Mouse (Mus musculus) testis, adult 2 months (tissue): ENCODE data around the gene Rxra. TPM values are rescaled to one million over a fixed set of nuclear protein-coding genes. Genes with fewer than 3 reads are reported as not detected.

Experiments used
- H3K27ac ChIP-seq: fragments of 200-500 bp; 2 replicates; pipeline ENCODE4 v1.5.1; 2012; ENCODE audit warnings: low read depth, low read length; ENCODE audit not compliant: control insufficient read depth, insufficient read depth
- H3K27me3 ChIP-seq: fragments of 200-500 bp; 2 replicates; pipeline ENCODE4 v1.6.1; 2012; ENCODE audit warnings: mild to moderate bottlenecking, low read length, moderate library complexity; ENCODE audit not compliant: control insufficient read depth, insufficient read depth
- H3K36me3 ChIP-seq: fragments of 200-500 bp; 2 replicates; pipeline ENCODE4 v1.6.1; 2012; ENCODE audit warnings: mild to moderate bottlenecking, low read length; ENCODE audit not compliant: control insufficient read depth, insufficient read depth
- H3K4me1 ChIP-seq: fragments of 200-500 bp; 2 replicates; pipeline ENCODE4 v1.6.1; 2012; ENCODE audit warnings: low read length; ENCODE audit not compliant: control insufficient read depth, insufficient read depth
- H3K4me3 ChIP-seq: fragments of 200-500 bp; 2 replicates; pipeline ENCODE4 v1.5.1; 2012; ENCODE audit warnings: low read depth, mild to moderate bottlenecking, low read length, moderate library complexity, mixed read lengths; ENCODE audit not compliant: control insufficient read depth
- CTCF ChIP-seq: fragments of 200-500 bp; IDR thresholded peaks from 2 replicates; pipeline ENCODE4 v1.5.1; 2012; ENCODE audit warnings: low read depth, mild to moderate bottlenecking, inconsistent platforms, low read length, moderate library complexity; ENCODE audit not compliant: control insufficient read depth, insufficient read depth, insufficient replicate concordance
- POLR2A ChIP-seq: fragments of 200-500 bp; IDR thresholded peaks from 2 replicates; pipeline ENCODE4 v1.6.1; 2012; ENCODE audit warnings: low read depth, mild to moderate bottlenecking, inconsistent platforms, low read length, moderate library complexity; ENCODE audit not compliant: control insufficient read depth
- polyA plus RNA-seq: library from polyadenylated mRNA; depleted of rRNA; stranded (reverse); fragments of >200 nt; gene quantifications from 2 replicates; pipeline ENCODE4 v1.2.3, GENCODE M21; 2012

Gene Rxra
- polyA plus RNA-seq, 1 experiment: 54.3 TPM

DNA sequence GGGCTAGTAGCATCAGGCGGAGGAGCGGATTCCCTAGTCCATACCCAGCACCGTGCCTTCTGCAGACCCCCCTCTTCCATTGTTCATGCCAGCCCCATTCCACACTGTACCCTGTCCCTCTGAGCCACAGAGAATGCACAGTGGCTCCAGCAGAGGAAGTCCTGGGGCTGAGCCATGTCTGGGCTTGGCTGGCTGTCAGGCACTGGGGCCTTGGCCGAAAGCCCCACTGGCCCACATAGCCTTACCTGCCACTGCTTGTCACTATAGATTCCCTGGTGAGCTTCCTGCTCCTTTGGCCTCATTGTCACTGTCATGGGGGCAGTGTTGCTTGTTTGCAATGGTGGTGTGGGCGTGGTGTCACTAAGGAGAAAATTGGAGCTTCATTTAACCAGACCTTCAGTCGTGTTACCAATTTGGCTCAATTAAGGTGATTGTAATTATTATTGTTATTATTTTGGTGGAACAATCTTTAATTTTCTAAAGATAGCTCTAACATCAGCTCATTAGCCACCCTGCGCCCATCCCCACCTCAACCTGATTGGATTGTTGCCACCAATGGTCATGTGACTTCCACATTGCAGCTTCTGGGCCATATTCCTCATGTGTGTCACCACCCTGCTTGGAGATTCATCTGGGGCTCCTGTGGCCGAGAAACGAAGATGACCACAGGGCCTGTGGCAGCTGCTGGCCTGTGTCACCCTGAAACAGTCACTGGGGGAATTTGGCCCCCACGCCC is 85.2 kb downstream of the Rxra start:
- no peak for TF ChIP-seq POLR2A
- no peak for TF ChIP-seq CTCF
- Histone ChIP-seq H3K4me3 (no peak overlapping the region), H3K4me1 (peaks cover 8% of the 10 kb centered on the region), H3K27me3 (no peaks in the 10 kb centered on the region), H3K36me3 (no peaks in the 10 kb centered on the region), H3K27ac (no peak overlapping the region)

DNA sequence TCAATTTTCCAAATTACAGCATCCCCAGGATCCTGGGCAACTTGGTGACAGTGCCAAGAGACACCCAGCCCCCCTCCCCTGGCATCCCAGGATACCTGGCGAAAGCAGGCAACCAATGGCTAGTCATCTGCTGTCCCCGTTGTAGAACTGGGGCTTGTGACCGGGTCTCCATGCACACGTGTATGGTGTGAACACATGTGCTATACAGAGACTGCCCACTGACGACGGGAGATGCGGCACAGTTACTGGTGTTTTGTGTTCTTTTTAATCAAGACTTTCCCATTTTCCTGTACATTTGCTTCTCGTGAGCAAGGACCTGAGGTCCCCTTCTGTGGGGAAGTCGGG is 85.7 kb downstream of the Rxra start:
- Histone ChIP-seq H3K36me3 (no peaks in the 10 kb centered on the region), H3K27ac (no peak overlapping the region), H3K4me1 (peaks cover 8% of the 10 kb centered on the region), H3K4me3 (no peak overlapping the region), H3K27me3 (no peaks in the 10 kb centered on the region)
- TF ChIP-seq CTCF: no peak
- 0 out of 2 replicates have a peak, but pooled peaks have one; percentile 22 for TF ChIP-seq POLR2A

DNA sequence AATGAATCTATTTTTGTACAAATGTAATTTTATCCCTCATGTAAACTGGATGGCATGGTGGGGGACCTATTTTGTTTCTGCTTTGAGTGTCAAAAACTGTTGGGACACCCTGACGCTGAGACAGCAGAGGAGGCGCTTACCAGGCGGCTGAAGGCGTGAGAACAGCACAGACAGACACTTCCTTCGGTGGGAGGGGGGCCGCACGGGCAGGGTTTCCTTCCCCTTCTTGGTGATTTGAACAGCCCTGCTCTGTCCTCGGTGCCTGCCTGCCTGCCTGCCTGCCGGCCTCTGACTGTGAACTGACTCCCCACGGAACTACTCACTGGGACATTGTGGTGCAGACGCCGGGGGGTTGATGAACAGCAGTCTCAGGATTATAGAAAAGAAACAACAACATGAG is 86.3 kb downstream of the Rxra start:
- TF ChIP-seq POLR2A (no peak), CTCF (no peak)
- no peaks in the 10 kb centered on the region for H3K27me3 ChIP-seq
- peaks cover 8% of the 10 kb centered on the region for H3K4me1 ChIP-seq
- H3K4me3 ChIP-seq: no peak overlapping the region
- no peak overlapping the region for H3K27ac ChIP-seq
- H3K36me3 ChIP-seq: no peaks in the 10 kb centered on the region

DNA sequence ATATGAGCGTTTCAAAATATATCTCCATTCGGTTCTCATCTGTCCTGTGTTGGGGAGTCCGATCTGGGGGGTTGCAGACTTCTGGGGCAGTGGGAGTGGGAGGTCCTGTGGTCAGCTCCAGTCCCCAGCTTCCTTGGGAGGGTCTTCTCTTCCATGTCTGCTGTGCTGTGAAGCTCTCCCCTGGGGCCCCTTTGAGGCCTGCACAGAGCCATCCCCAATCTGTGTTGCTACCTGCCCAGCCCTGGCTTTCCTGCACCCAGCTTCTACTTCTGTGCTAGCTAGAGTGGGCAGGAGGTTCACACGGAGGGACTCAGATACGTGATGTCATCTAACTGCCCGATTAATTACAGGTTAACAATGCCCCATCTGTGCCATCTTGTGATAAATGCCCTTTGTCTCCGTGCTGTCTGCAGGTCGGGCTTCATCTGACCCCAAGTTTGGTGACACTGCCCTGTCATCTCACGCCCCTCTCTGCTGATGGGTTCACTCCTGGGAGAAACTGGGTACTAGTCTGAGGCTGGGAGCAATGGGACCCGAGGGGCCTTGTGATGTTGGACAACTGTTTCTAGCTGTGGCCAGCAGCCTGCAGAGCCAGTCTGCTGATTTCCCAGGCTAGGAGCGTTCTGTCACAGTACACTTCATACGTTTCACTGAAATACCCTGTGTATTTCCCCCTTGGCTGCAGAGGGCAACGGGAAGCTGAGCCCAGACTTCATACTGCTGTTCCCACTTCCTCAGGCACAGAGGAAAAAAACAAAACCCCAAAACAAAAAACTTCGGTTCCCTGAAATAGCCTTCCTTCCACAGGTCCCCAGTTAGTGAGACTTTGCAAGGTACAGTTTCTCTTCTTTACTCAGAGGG is 86.9 kb downstream of the Rxra start:
- no peak overlapping the region for H3K27ac ChIP-seq
- H3K4me3 ChIP-seq: no peak overlapping the region
- no peaks in the 10 kb centered on the region for H3K27me3 ChIP-seq
- no peak for TF ChIP-seq CTCF
- no peak for TF ChIP-seq POLR2A
- H3K36me3 ChIP-seq: no peaks in the 10 kb centered on the region
- H3K4me1 ChIP-seq: peaks cover 8% of the 10 kb centered on the region

DNA sequence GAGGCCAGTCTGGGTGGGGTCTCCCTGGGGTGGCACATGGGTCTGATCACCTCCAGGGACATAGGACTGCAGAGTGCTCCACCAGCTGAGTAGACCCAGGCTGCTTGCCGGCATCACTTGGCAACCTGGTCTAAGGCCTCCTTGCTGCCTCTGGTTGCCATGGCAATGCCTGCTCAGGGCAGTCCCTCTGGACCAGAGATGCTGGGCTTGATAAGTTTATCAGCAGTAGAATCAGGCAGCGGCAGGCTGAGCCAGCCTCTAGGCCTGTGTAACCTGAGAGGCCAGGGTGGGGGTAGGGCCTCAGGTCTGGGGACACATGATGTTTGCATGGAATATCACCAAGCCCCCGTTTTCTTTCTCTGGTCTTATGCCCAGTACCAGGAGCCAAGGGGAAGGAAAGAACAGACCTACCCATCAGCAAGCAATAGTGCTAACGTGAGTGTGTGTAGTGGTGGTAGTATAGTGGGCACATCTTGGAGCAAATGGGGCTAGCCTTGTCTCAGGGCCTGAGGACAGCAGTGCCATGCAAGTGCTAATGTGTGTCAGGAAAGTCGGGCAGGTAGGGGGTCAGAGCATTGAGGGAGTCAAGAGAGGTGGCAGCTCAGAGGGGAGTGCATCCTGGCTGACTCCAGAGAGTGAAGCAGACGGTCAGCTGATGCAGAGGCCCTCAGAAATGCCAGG is 88.2 kb downstream of the Rxra start:
- Histone ChIP-seq H3K4me3 (no peak overlapping the region), H3K27ac (no peak overlapping the region), H3K36me3 (no peaks in the 10 kb centered on the region), H3K27me3 (no peaks in the 10 kb centered on the region), H3K4me1 (peaks cover 2% of the 10 kb centered on the region; the same call in 1 of the 2 replicates)
- TF ChIP-seq CTCF (no peak), POLR2A (no peak)

DNA sequence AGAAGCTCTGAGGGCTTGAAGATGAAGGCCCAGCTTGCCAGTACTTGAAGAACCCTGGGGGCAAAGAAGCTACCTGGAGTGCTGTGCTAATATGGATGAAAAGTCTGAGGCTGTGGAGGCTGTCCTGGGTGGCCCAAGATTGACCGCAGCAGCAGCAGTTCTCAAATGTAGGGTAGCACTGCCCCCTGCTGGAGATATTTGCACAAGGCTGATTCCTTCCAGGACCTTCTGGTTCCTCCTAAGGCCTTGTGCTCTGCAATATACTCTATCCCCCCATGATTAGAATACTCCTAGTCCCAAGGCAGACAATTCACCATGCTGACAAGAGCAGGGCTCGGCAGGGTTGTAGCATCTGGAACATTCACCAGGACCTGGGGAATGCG is 88.7 kb downstream of the Rxra start:
- Histone ChIP-seq H3K4me3 (no peak overlapping the region), H3K4me1 (0 out of 2 replicates have a peak, but pooled peaks cover 2% of the 10 kb centered on the region), H3K27me3 (no peaks in the 10 kb centered on the region), H3K36me3 (no peaks in the 10 kb centered on the region), H3K27ac (no peak overlapping the region)
- TF ChIP-seq POLR2A: no peak
- peak; percentile 60; the same call in 1 of the 2 replicates for TF ChIP-seq CTCF

DNA sequence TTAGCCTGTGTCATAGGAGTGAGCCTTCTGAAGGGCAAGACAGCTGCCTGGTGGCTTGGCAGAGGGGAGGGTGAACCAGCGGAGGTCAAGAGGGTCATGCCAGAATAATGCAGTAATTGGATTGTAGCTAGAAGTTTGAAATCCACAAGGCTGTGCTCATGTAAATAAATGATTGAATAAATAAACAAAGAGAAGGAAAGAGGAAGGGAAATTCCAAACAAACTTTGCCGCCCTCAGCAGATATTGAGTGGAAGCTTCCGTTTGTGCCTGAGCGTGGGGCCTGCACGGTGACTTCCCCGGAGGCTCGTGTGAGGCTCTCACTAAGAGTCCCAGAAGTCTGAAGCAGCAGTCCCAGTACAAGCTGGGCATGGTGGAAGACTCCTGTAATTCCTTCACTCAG is 91.5 kb downstream of the Rxra start:
- peaks cover 2% of the 10 kb centered on the region; the same call in 1 of the 2 replicates for H3K4me1 ChIP-seq
- no peak overlapping the region for H3K4me3 ChIP-seq
- no peaks in the 10 kb centered on the region for H3K36me3 ChIP-seq
- H3K27ac ChIP-seq: no peak overlapping the region
- no peaks in the 10 kb centered on the region for H3K27me3 ChIP-seq
- TF ChIP-seq POLR2A (no peak), CTCF (no peak)
